23 mouse cellular contexts compared by ENCODE assay signal in the genomic region with DNA sequence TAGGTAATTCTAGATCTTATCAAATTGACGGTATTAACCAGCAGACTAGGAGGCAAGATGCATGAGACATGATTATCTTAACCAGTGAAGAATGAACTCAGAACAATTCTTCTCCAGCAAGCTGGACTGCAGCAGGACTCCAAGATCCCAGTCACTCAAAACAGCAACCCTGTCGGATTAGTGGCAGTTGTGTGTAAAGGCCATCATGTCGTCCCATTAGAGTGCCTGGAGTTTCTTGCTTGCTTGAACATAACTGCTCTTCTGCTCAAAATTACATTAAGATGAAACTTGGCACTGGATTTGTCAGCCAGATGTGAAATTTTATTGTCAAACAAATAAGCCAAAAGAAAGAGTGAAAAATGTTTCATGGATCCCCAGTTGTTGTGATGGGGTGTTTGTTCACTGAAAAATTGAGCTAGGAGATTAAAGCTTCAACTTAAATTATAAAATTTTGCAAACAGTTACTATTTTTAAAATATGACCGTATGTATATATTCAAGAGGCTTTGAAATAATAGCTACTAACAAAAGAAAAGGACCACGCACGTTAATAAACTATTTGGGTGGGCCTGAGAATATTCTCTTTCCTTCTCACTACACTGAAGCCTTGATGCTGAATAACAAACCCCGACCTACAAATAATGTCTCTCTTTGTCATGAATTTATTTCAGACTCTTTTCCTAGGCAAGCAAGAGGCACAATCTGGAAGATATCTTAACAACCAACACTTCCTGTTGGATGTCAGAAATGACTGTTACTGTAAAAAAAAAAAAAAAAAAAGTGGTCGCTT. TPM values are rescaled to one million over a fixed set of nuclear protein-coding genes. Genes with fewer than 3 reads are reported as not detected.
DNase-seq lines count a peak whose midpoint lies in the region; ATAC-seq and TF ChIP-seq lines count a peak whose summit lies in the region.
"Had no signal": no experiment of that assay in that cellular context is flagged by ENCODE, and none has a peak within 500 bp of the region (broad histone marks: within the 10 kb centered on the region; RNA-seq: fewer than 3 reads in every experiment).

No protein-coding gene starts in this region.

- H3K27ac ChIP-seq in left cerebral cortex, adult 2 months: peak overlapping the region; percentile 33
- 0 out of 2 replicates have a peak overlapping the region, but pooled peaks have one; percentile 13 for H3K27ac ChIP-seq in neural tube, embryonic 15.5 days (replicated peaks)
- peak overlapping the region; percentile 98 for H3K27ac ChIP-seq in liver, embryonic 13.5 days
- H3K27ac ChIP-seq: hindbrain, embryonic 15.5 days had no signal

- no peak for ATAC-seq in neural tube, embryonic 15.5 days (ENCODE audit: low FRiP score)
- no peak for ATAC-seq in liver, embryonic 13.5 days (ENCODE audit: low read depth)
- 0 out of 2 replicates have a peak, but pooled peaks have one; percentile 3 for ATAC-seq in megakaryocyte progenitor cell, adult 5-6 weeks (replicated peaks; ENCODE audit: poor library complexity)
- ATAC-seq: activated CD4-positive, CD25-positive, alpha-beta regulatory T cell, adult 4 months; forebrain, embryonic 14.5 days had no signal

- peaks cover 13% of the 10 kb centered on the region for H3K4me1 ChIP-seq in neural tube, embryonic 15.5 days
- H3K4me1 ChIP-seq in liver, embryonic 13.5 days (replicated peaks): peaks cover 83% of the 10 kb centered on the region

- TF ChIP-seq CTCF in left cerebral cortex, adult 2 months (IDR thresholded peaks at IDR 0.05): no peak

- no peak for DNase-seq in left cerebral cortex, adult 2 months (ENCODE audit: extremely low spot score in 1 of 2, low spot score in 2 of 2)
- DNase-seq in left cerebral cortex, postnatal 36 days (ENCODE audit: low spot score in 2 of 2): no peak
- DNase-seq in neural tube, embryonic 10.5 days (ENCODE audit: extremely low spot score, low spot score): no peak
- DNase-seq in liver, embryonic 13.5 days: no peak
- no peak for DNase-seq in adrenal gland, postnatal 4 days (ENCODE audit: low spot score in 2 of 2)
- DNase-seq in right cerebral cortex, adult 18-20 months: no peak
- DNase-seq: adrenal gland, postnatal 10 days; cerebellum, adult 11 months; cerebellum, postnatal 10 days; gastrocnemius, postnatal 10 days; heart, postnatal 36 days; kidney, adult 9 months; left cerebral cortex, postnatal 4 days; lung, postnatal 14 days; retina, postnatal 1 day; thymus, adult 2 months had no signal

- 78% methylated on average over 8 of the region's 8 CpGs for whole genome bisulfite sequencing in neural tube, embryonic 15.5 days
- WGBS in liver, embryonic 13.5 days (ENCODE audit: insufficient replicate concordance): 46% methylated on average over 8 of the region's 8 CpGs

- intact Hi-C loops in left cerebral cortex, adult 2 months (cut with DNase I): loop anchor here (5.0 to 10.0 kb wide), 4 partner anchors 73 to 538 kb away; a partner anchor contains a TSS
- intact Hi-C loops in left cerebral cortex, postnatal 36 days (cut with DNase I): no loop called here

- H3K9ac ChIP-seq in neural tube, embryonic 15.5 days (replicated peaks): no peak overlapping the region
- peak overlapping the region; percentile 53 for H3K9ac ChIP-seq in liver, embryonic 13.5 days
- H3K9ac ChIP-seq: embryonic facial prominence, embryonic 13.5 days; heart, embryonic 13.5 days; hindbrain, embryonic 15.5 days had no signal

- no peak overlapping the region for H3K4me2 ChIP-seq in neural tube, embryonic 15.5 days
- peak overlapping the region; percentile 63 for H3K4me2 ChIP-seq in liver, embryonic 13.5 days
- H3K4me2 ChIP-seq: embryonic facial prominence, embryonic 13.5 days; heart, embryonic 13.5 days; hindbrain, embryonic 15.5 days had no signal

- no peaks in the 10 kb centered on the region for H3K9me3 ChIP-seq in neural tube, embryonic 15.5 days (replicated peaks)
- H3K9me3 ChIP-seq in liver, embryonic 13.5 days (replicated peaks): no peaks in the 10 kb centered on the region
- H3K9me3 ChIP-seq: embryonic facial prominence, embryonic 13.5 days; heart, embryonic 13.5 days; hindbrain, embryonic 15.5 days had no signal

- H3K4me3 ChIP-seq in left cerebral cortex, adult 2 months: no peak overlapping the region
- no peak overlapping the region for H3K4me3 ChIP-seq in neural tube, embryonic 15.5 days (replicated peaks)
- no peak overlapping the region for H3K4me3 ChIP-seq in liver, embryonic 13.5 days (replicated peaks)
- H3K4me3 ChIP-seq: embryonic facial prominence, embryonic 13.5 days; heart, embryonic 13.5 days; hindbrain, embryonic 15.5 days had no signal

- H3K36me3 ChIP-seq in neural tube, embryonic 15.5 days: no peaks in the 10 kb centered on the region
- H3K36me3 ChIP-seq in liver, embryonic 13.5 days: no peaks in the 10 kb centered on the region
- H3K36me3 ChIP-seq: embryonic facial prominence, embryonic 13.5 days; heart, embryonic 13.5 days; hindbrain, embryonic 15.5 days had no signal

- no peaks in the 10 kb centered on the region for H3K27me3 ChIP-seq in neural tube, embryonic 15.5 days (replicated peaks)
- H3K27me3 ChIP-seq in liver, embryonic 13.5 days: no peaks in the 10 kb centered on the region
- H3K27me3 ChIP-seq: embryonic facial prominence, embryonic 13.5 days; heart, embryonic 13.5 days; hindbrain, embryonic 15.5 days had no signal

RNA-seq across cellular contexts. Expression of a gene that starts 19.4 kb away (rescaled TPM):
- 10 to 100 TPM; 72.1 to 82.4 TPM for total RNA-seq in left cerebral cortex, adult 2 months (2021)
- 10 to 100 TPM; 78.4 to 87.8 TPM for total RNA-seq in left cerebral cortex, postnatal 36 days (2021)
- polyA plus RNA-seq in neural tube, embryonic 15.5 days (2015; fragmentation: Nextera tagmentation; extraction: Ambion mirVana): 2.4 and 4.2 TPM in 2 replicates
- 7.2 and 8.2 TPM in 2 replicates for polyA plus RNA-seq in liver, embryonic 13.5 days (2015; fragmentation: Nextera tagmentation; extraction: Ambion mirVana)
- total RNA-seq in megakaryocyte progenitor cell, adult 5-6 weeks (2015): 28.1 and 29.0 TPM in 2 replicates
- total RNA-seq in megakaryocyte progenitor cell, adult 5-6 weeks (2017): 32.0 and 32.5 TPM in 2 replicates
- 100 to 1,000 TPM; 347 to 381 TPM for total RNA-seq in adrenal gland, postnatal 4 days (2021)

Comparison
In these comparisons a context has a peak if more than half of its experiments do, and no peak if none do; other contexts are left out.
1. H3K27ac ChIP-seq: peak in every context shown above with its lines; median percentile 98 in liver, embryonic 13.5 days; 33 in left cerebral cortex, adult 2 months; 13 in neural tube, embryonic 15.5 days.